Mouse (Mus musculus) limb, embryonic 14.5 days (tissue): ENCODE measurements around the gene Kif26b. TPM values are rescaled to one million over a fixed set of nuclear protein-coding genes. Genes with fewer than 3 reads are reported as not detected.

Experiments
- ATAC-seq: fragments of 200-750 bp; cut with Nextera tagmentation; 2 replicates; pipeline ENCODE4 v1.8.0; 2017; ENCODE audit warnings: low read depth, moderate number of reproducible peaks, moderate TSS enrichment; ENCODE audit not compliant: low FRiP score
- DNase-seq: peaks from one replicate; pipeline ENCODE4 v3.0.0-alpha.2; 2015; ENCODE audit warnings: low spot score
- H3K27ac ChIP-seq: fragments of 300-500 bp; sonication (generic); replicated peaks from 2 replicates; pipeline ENCODE4 v1.5.1; 2014; ENCODE audit warnings: low read depth, mild to moderate bottlenecking, low read length, moderate library complexity, mixed read lengths
- H3K27me3 ChIP-seq: fragments of 300-500 bp; sonication (generic); 2 replicates; pipeline ENCODE4 v1.6.1; 2014; ENCODE audit warnings: low read length, mixed read lengths; ENCODE audit not compliant: control insufficient read depth, insufficient read depth
- H3K36me3 ChIP-seq: fragments of 300-500 bp; sonication (generic); 2 replicates; pipeline ENCODE4 v1.6.1; 2014; ENCODE audit warnings: mild to moderate bottlenecking, low read length, moderate library complexity, mixed read lengths; ENCODE audit not compliant: control insufficient read depth, insufficient read depth
- H3K4me1 ChIP-seq: fragments of 300-500 bp; sonication (generic); 2 replicates; pipeline ENCODE4 v1.6.1; 2014; ENCODE audit warnings: antibody characterized with exemption, low read length, mixed read lengths; ENCODE audit not compliant: control insufficient read depth, insufficient read depth
- H3K4me2 ChIP-seq: fragments of 300-500 bp; sonication (generic); replicated peaks from 2 replicates; pipeline ENCODE4 v1.6.1; 2014; ENCODE audit warnings: low read depth, mild to moderate bottlenecking, low read length, moderate library complexity; ENCODE audit not compliant: severe bottlenecking
- H3K4me3 ChIP-seq: fragments of 300-500 bp; sonication (generic); replicated peaks from 2 replicates; pipeline ENCODE4 v1.5.1; 2014; ENCODE audit warnings: low read length
- H3K9ac ChIP-seq: fragments of 300-500 bp; sonication (generic); 2 replicates; pipeline ENCODE4 v1.6.1; 2014; ENCODE audit warnings: mild to moderate bottlenecking, low read depth, low read length, moderate library complexity; ENCODE audit not compliant: severe bottlenecking
- H3K9me3 ChIP-seq: fragments of 300-500 bp; sonication (generic); 2 replicates; pipeline ENCODE4 v1.6.1; 2016; ENCODE audit warnings: low read length; ENCODE audit not compliant: control insufficient read depth
- POLR2A ChIP-seq: fragments of 200-500 bp; IDR thresholded peaks from 2 replicates; pipeline ENCODE4 v1.8.0; 2012; ENCODE audit warnings: inconsistent platforms, mild to moderate bottlenecking, moderate library complexity, borderline replicate concordance; ENCODE audit not compliant: insufficient read depth, insufficient read length; ENCODE audit errors: extremely low read depth
- WGBS: fragments of 180-500 bp; shearing (Covaris S2); extraction: QIAGEN DNeasy Blood & Tissue Kit; methylation state at CpG from one replicate; pipeline ENCODE4 v1.1.7; 2014; 5-methylcytosine and 5-hydroxymethylcytosine counted together
- polyA plus RNA-seq, 2 experiments: library from polyadenylated mRNA; depleted of rRNA in 1 of 2; stranded (reverse) in 1 of 2; unstranded in 1 of 2; fragments of >200 nt; fragmentation: Nextera tagmentation in 1 of 2; extraction: Ambion mirVana in 1 of 2; gene quantifications; 2 replicates each; pipeline versions ENCODE4 v1.2.1 to v1.2.3; 2012 to 2014

Gene Kif26b
- polyA plus RNA-seq, 2 experiments, result 8.7 to 8.8 TPM

GRCm38 (mm10) chr1:178747279-178748221 is 218.6 kb downstream of the Kif26b start:
- no peak overlapping the region for H3K4me2 ChIP-seq
- no peak for TF ChIP-seq POLR2A
- no peaks in the 10 kb centered on the region for H3K36me3 ChIP-seq
- H3K27me3 ChIP-seq, result no peaks in the 10 kb centered on the region
- WGBS, result 28% methylated on average over 13 of the region's 13 CpGs
- ATAC-seq (no peak), DNase-seq (no peak)
- no peak overlapping the region for H3K9ac ChIP-seq
- H3K4me1 ChIP-seq, result peaks cover 12% of the 10 kb centered on the region
- H3K9me3 ChIP-seq, result no peaks in the 10 kb centered on the region
- no peak overlapping the region for H3K27ac ChIP-seq
- H3K4me3 ChIP-seq, result no peak overlapping the region

- Histone ChIP-seq H3K4me2 (no peak overlapping the region), H3K9me3 (no peaks in the 10 kb centered on the region), H3K27me3 (no peaks in the 10 kb centered on the region), H3K9ac (no peak overlapping the region), H3K36me3 (no peaks in the 10 kb centered on the region), H3K4me1 (peaks cover 11% of the 10 kb centered on the region), H3K4me3 (no peak overlapping the region), H3K27ac (no peak overlapping the region)
- TF ChIP-seq POLR2A, result no peak
- no peak for ATAC-seq
- 28% methylated on average over 7 of the region's 7 CpGs for WGBS
- DNase-seq, result no peak
Measured at GRCm38 (mm10) chr1:178748222-178748600, 219.3 kb downstream of the Kif26b start.

- no peak overlapping the region for H3K4me3 ChIP-seq
- DNase-seq (no peak), ATAC-seq (no peak)
- H3K36me3 ChIP-seq, result no peaks in the 10 kb centered on the region
- WGBS, result 96% methylated on average over 1 of the region's 1 CpGs
- no peaks in the 10 kb centered on the region for H3K27me3 ChIP-seq
- no peaks in the 10 kb centered on the region for H3K9me3 ChIP-seq
- peaks cover 9% of the 10 kb centered on the region for H3K4me1 ChIP-seq
- H3K9ac ChIP-seq, result no peak overlapping the region
- no peak overlapping the region for H3K27ac ChIP-seq
- no peak overlapping the region for H3K4me2 ChIP-seq
- TF ChIP-seq POLR2A, result no peak
Measured at GRCm38 (mm10) chr1:178748617-178749016, 219.7 kb downstream of the Kif26b start.

- H3K4me2 ChIP-seq, result no peak overlapping the region
- H3K4me1 ChIP-seq, result no peaks in the 10 kb centered on the region
- TF ChIP-seq POLR2A, result no peak
- no peak overlapping the region for H3K4me3 ChIP-seq
- 90% methylated on average over 9 of the region's 9 CpGs for WGBS
- no peak overlapping the region for H3K27ac ChIP-seq
- H3K36me3 ChIP-seq, result no peaks in the 10 kb centered on the region
- H3K9ac ChIP-seq, result no peak overlapping the region
- H3K9me3 ChIP-seq, result no peaks in the 10 kb centered on the region
- DNase-seq, result no peak
- H3K27me3 ChIP-seq, result no peaks in the 10 kb centered on the region
- no peak for ATAC-seq
Measured at GRCm38 (mm10) chr1:178749786-178750185, 220.9 kb downstream of the Kif26b start.

- H3K36me3 ChIP-seq, result no peaks in the 10 kb centered on the region
- no peak overlapping the region for H3K4me2 ChIP-seq
- 70% methylated on average over 3 of the region's 3 CpGs for WGBS
- H3K27me3 ChIP-seq, result no peaks in the 10 kb centered on the region
- no peak overlapping the region for H3K27ac ChIP-seq
- DNase-seq (no peak), ATAC-seq (no peak)
- no peaks in the 10 kb centered on the region for H3K4me1 ChIP-seq
- H3K9ac ChIP-seq, result no peak overlapping the region
- H3K4me3 ChIP-seq, result no peak overlapping the region
- no peaks in the 10 kb centered on the region for H3K9me3 ChIP-seq
- no peak for TF ChIP-seq POLR2A
Measured at GRCm38 (mm10) chr1:178758441-178758840, 229.5 kb downstream of the Kif26b start.
